Mouse (Mus musculus) megakaryocyte, embryonic 14.5 days (primary cell): Measurements from ENCODE around the gene Usp17lb.

ENCODE experiments used
- FLI1 ChIP-seq: IDR thresholded peaks from 2 replicates; pipeline ENCODE4 v1.6.1; 2012; ENCODE audit warnings: low read length, inconsistent platforms, mixed read lengths
- GATA1 ChIP-seq: IDR thresholded peaks from 3 replicates; pipeline ENCODE4 v1.6.1; 2012; ENCODE audit warnings: mixed read lengths, low read length, inconsistent platforms, borderline replicate concordance

- no peak for TF ChIP-seq GATA1
- no peak for TF ChIP-seq FLI1
Measured at GRCm38 (mm10) chr7:104857683-104858082, 15.3 kb upstream of the Usp17lb start.
